Mouse (Mus musculus): Measurements from ENCODE around the gene Adgrv1.

DNA sequence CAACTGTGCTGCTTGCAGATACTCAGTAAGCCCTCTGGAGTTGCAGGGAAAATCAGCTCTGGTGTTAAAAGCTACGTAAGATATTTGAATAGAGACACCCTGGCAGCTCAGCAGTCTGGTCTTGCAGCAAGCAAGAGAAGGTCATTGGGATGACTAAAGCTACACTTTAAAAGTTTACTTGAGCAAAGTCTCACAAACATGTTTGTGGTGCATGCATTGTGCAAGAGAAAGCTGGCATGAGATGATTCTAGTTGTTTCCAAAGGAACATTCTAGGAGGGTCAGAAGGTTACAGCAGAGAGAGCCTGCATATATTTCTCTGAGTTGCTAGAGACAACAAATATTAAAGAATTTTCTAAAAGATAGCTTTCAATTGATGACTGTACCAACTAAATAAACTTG, 421.5 kb downstream of the Adgrv1 start:
- TF ChIP-seq CTCF (IDR thresholded peaks at IDR 0.05; ENCODE audit: extremely low read depth, insufficient read length, insufficient replicate concordance, low read depth, low read length) (no peak), POLR2A (IDR thresholded peaks at IDR 0.05; ENCODE audit: low read depth, low read length) (no peak)
